Mouse (Mus musculus) frontal cortex, adult (tissue): Measurements from ENCODE around the gene Magi1.

Experiments used
- ATAC-seq: cut with Nextera tagmentation; 2 replicates; pipeline ENCODE4 v1.9.2; 2017; ENCODE audit warnings: mild to moderate bottlenecking, moderate library complexity, mixed read lengths; ENCODE audit not compliant: low TSS enrichment

Magi1 gene

GRCm38 (mm10) chr6:94111833-94112232 lies 171.9 kb downstream of the Magi1 start:
- ATAC-seq, result no peak

GRCm38 (mm10) chr6:94107401-94108107 lies 176.2 kb downstream of the Magi1 start:
- ATAC-seq, result no peak

- ATAC-seq, result no peak
These were observed 180.1 kb downstream of the Magi1 start for GRCm38 (mm10) chr6:94103581-94103980.

- no peak for ATAC-seq
These were observed 182.5 kb downstream of the Magi1 start for GRCm38 (mm10) chr6:94101256-94101655.

GRCm38 (mm10) chr6:94094924-94095685 lies 188.6 kb downstream of the Magi1 start:
- no peak for ATAC-seq

- ATAC-seq, result no peak
These were observed 190.6 kb downstream of the Magi1 start for GRCm38 (mm10) chr6:94092969-94093597.

GRCm38 (mm10) chr6:94092500-94092899 lies 191.2 kb downstream of the Magi1 start:
- ATAC-seq, result no peak

- ATAC-seq, result no peak
These were observed 196.9 kb downstream of the Magi1 start for GRCm38 (mm10) chr6:94086855-94087254.

GRCm38 (mm10) chr6:94084752-94085151 lies 199.0 kb downstream of the Magi1 start:
- ATAC-seq, result no peak

- no peak for ATAC-seq
These were observed 200.3 kb downstream of the Magi1 start for GRCm38 (mm10) chr6:94083459-94083858.

GRCm38 (mm10) chr6:94080933-94081545 lies 202.7 kb downstream of the Magi1 start:
- peak; percentile 86 for ATAC-seq

- no peak for ATAC-seq
These were observed 204.8 kb downstream of the Magi1 start for GRCm38 (mm10) chr6:94078934-94079333.

- no peak for ATAC-seq
These were observed 206.7 kb downstream of the Magi1 start for GRCm38 (mm10) chr6:94077013-94077412.

- no peak for ATAC-seq
These were observed 207.7 kb downstream of the Magi1 start for GRCm38 (mm10) chr6:94075990-94076389.

GRCm38 (mm10) chr6:94075228-94075627 lies 208.5 kb downstream of the Magi1 start:
- peak; percentile 41; the same call in 1 of the 2 replicates for ATAC-seq

GRCm38 (mm10) chr6:94071676-94072075 lies 212.0 kb downstream of the Magi1 start:
- ATAC-seq, result no peak

GRCm38 (mm10) chr6:94070702-94071101 lies 213.0 kb downstream of the Magi1 start:
- ATAC-seq, result peak; percentile 97

GRCm38 (mm10) chr6:94069421-94069820 lies 214.3 kb downstream of the Magi1 start:
- no peak for ATAC-seq

- ATAC-seq, result no peak
These were observed 215.8 kb downstream of the Magi1 start for GRCm38 (mm10) chr6:94067741-94068450.

GRCm38 (mm10) chr6:94064832-94065231 lies 218.9 kb downstream of the Magi1 start:
- ATAC-seq, result no peak

- peak; percentile 96 for ATAC-seq
These were observed 220.2 kb downstream of the Magi1 start for GRCm38 (mm10) chr6:94063542-94063941.
